Mouse (Mus musculus) ES-Bruce4 (cell line): ENCODE results near the gene Gpr156. TPM values are rescaled to one million over a fixed set of nuclear protein-coding genes. Genes with fewer than 3 reads are reported as not detected.

Source experiments
- H3K27ac ChIP-seq: 2 replicates; pipeline ENCODE4 v1.5.1; 2012; ENCODE audit warnings: low read length, inconsistent platforms; ENCODE audit not compliant: insufficient read depth
- H3K27me3 ChIP-seq: 2 replicates; pipeline ENCODE4 v1.6.1; 2012; ENCODE audit warnings: mild to moderate bottlenecking, low read length, inconsistent platforms; ENCODE audit not compliant: control insufficient read depth, poor library complexity, insufficient read depth, severe bottlenecking
- H3K36me3 ChIP-seq: 2 replicates; pipeline ENCODE4 v1.6.1; 2012; ENCODE audit warnings: inconsistent platforms, mild to moderate bottlenecking, low read length, moderate library complexity; ENCODE audit not compliant: control insufficient read depth, poor library complexity, insufficient read depth, severe bottlenecking
- H3K4me1 ChIP-seq: one replicate; pipeline ENCODE4 v1.8.1; 2011; ENCODE audit warnings: low read length; ENCODE audit not compliant: control insufficient read depth, insufficient read depth
- H3K4me3 ChIP-seq: 2 replicates; pipeline ENCODE4 v1.5.1; 2011; ENCODE audit warnings: low read depth, mild to moderate bottlenecking, low read length
- H3K9ac ChIP-seq: 2 replicates; pipeline ENCODE4 v1.6.1; 2012; ENCODE audit warnings: low read depth, mild to moderate bottlenecking, inconsistent platforms; ENCODE audit not compliant: poor library complexity, severe bottlenecking
- H3K9me3 ChIP-seq: replicated peaks from 2 replicates; pipeline ENCODE4 v1.6.1; 2012; ENCODE audit warnings: mild to moderate bottlenecking, low read length, inconsistent platforms; ENCODE audit not compliant: control insufficient read depth, poor library complexity, insufficient read depth, severe bottlenecking
- CTCF ChIP-seq: IDR thresholded peaks from one replicate; pipeline ENCODE4 v1.8.1; 2011; ENCODE audit warnings: low read depth, low read length
- EP300 ChIP-seq: IDR thresholded peaks from 2 replicates; pipeline ENCODE4 v1.6.1; 2011; ENCODE audit warnings: low read depth, low read length; ENCODE audit not compliant: insufficient read depth
- POLR2A ChIP-seq: IDR thresholded peaks from one replicate; pipeline ENCODE4 v1.8.1; 2011; ENCODE audit warnings: low read length; ENCODE audit not compliant: insufficient read depth
- polyA plus RNA-seq: library from polyadenylated mRNA; stranded (reverse); fragments of >200 nt; gene quantifications from 2 replicates; pipeline ENCODE4 v1.2.4, GENCODE M21; 2011; ENCODE audit warnings: low read depth; ENCODE audit not compliant: missing spikeins, insufficient read depth, insufficient read length

Gene Gpr156
- polyA plus RNA-seq, 1 experiment, result not detected

DNA sequence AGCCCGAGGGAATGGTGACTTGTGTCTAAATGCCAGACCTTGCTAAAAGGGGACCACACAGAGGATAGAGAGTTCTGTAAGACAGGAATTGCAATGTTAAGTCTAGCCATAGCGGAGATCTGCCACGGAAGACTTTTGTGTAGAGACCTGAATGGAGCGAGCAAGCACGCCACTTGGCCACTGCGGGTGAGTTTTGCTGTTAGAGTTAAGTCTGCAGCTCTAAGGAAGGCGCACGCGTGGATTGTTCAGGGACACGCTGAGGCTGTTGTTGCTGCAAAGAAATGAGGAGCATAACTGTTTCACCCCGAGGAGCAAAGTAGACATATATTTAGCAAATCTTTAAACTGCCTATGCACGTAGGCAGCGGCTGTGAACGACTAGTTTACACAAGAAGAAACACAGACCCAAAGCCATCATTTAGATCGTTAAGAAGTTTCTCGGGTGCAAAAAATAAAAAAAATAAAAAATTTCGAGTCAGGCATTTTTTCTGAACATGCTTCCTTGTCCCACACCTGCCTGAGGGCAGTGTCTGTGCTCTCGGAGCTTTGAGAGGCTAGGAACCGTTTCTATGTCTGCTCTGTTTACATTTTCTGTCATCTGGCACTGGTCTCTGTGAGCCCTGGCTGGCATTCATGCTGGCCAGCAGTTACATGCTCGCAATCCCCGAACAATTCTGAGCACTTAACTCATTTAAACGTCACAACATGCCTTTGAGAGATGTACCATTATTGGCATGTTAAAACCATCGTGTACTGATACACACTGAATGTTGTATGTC, 131.7 kb downstream of the Gpr156 start:
- TF ChIP-seq EP300, result no peak
- TF ChIP-seq CTCF, result no peak
- TF ChIP-seq POLR2A, result no peak
- H3K27ac ChIP-seq, result no peak overlapping the region
- H3K36me3 ChIP-seq, result no peaks in the 10 kb centered on the region
- H3K9me3 ChIP-seq, result no peaks in the 10 kb centered on the region
- no peaks in the 10 kb centered on the region for H3K4me1 ChIP-seq
- H3K9ac ChIP-seq, result no peak overlapping the region
- H3K4me3 ChIP-seq, result no peak overlapping the region
- no peaks in the 10 kb centered on the region for H3K27me3 ChIP-seq

Other genes starting within 250 kb of the Gpr156 start
- gene Fstl1, start 139.6 kb upstream of the Gpr156 start, polyA plus RNA-seq, result 53.1 and 56.4 TPM in 2 replicates
- gene Gm36028, start 55.4 kb upstream of the Gpr156 start, polyA plus RNA-seq, result not detected in 2 replicates
- 60.4 and 61.3 TPM in 2 replicates for gene Lrrc58, start 48.1 kb upstream of the Gpr156 start, polyA plus RNA-seq
- gene Gsk3b, start 172.5 kb downstream of the Gpr156 start, polyA plus RNA-seq, result 47.8 and 51.6 TPM in 2 replicates